10 mouse cellular contexts compared by ENCODE assay signal in genomic region chr11:54861471-54862420, GRCm38 (mm10). TPM values are rescaled to one million over a fixed set of nuclear protein-coding genes. Genes with fewer than 3 reads are reported as not detected.
A peak's percentile ranks its signal among the peaks of the same experiment; 100 is the strongest.
DNase-seq lines count a peak whose midpoint lies in the region; ATAC-seq and TF ChIP-seq lines count a peak whose summit lies in the region.
"Had no signal": no experiment of that assay in that cellular context is flagged by ENCODE, and none has a peak within 500 bp of the region (broad histone marks: within the 10 kb centered on the region; RNA-seq: fewer than 3 reads in every experiment).

No protein-coding gene starts in this region.

- H3K4me2 ChIP-seq in forebrain, embryonic 13.5 days: peak overlapping the region; percentile 74; the same call in 1 of the 2 replicates
- peak overlapping the region; percentile 97 for H3K4me2 ChIP-seq in liver, embryonic 14.5 days (ENCODE audit: low read depth)

- H3K36me3 ChIP-seq in forebrain, embryonic 13.5 days (ENCODE audit: poor library complexity, severe bottlenecking): no peaks in the 10 kb centered on the region
- no peaks in the 10 kb centered on the region for H3K36me3 ChIP-seq in liver, embryonic 14.5 days (replicated peaks; ENCODE audit: control insufficient read depth, insufficient read depth, low read depth)
- H3K36me3 ChIP-seq in thymus, adult 2 months (ENCODE audit: control insufficient read depth, insufficient read depth, low read length): no peaks in the 10 kb centered on the region

- DNase-seq in heart, adult 11 months: peak; percentile 91
- no peak for DNase-seq in heart, postnatal 10 days
- peak; percentile 27 for DNase-seq in A20 (ENCODE audit: low read depth, low spot score)
- no peak for DNase-seq in liver, embryonic 14.5 days (ENCODE audit: low read depth in 3 of 3, low spot score in 3 of 3)
- DNase-seq in thymus, adult 2 months: no peak
- DNase-seq in adrenal gland, postnatal 36 days: no peak
- no peak for DNase-seq in MN1 (ENCODE audit: low spot score)
- DNase-seq: cerebellum, adult 2 months; kidney, adult 11 months had no signal

- no peak for TF ChIP-seq POLR2A in thymus, adult 2 months (IDR thresholded peaks at IDR 0.05; ENCODE audit: control insufficient read depth, extremely low read depth, insufficient read depth, low read length, poor library complexity)

- TF ChIP-seq EP300 in liver, embryonic 14.5 days (IDR thresholded peaks at IDR 0.05; ENCODE audit: low read depth): no peak

- TF ChIP-seq CTCF in liver, embryonic 14.5 days (IDR thresholded peaks at IDR 0.05; ENCODE audit: low read depth): no peak
- TF ChIP-seq CTCF in thymus, adult 2 months (IDR thresholded peaks at IDR 0.05; ENCODE audit: borderline replicate concordance, control insufficient read depth, extremely low read depth, insufficient read depth, low read length, poor library complexity): no peak

- peak overlapping the region; percentile 90; the same call in 1 of the 2 replicates for H3K27ac ChIP-seq in forebrain, embryonic 13.5 days
- peak overlapping the region; percentile 98 for H3K27ac ChIP-seq in liver, embryonic 14.5 days
- no peak overlapping the region for H3K27ac ChIP-seq in thymus, adult 2 months (ENCODE audit: control insufficient read depth, insufficient read depth, low read length)

- H3K27me3 ChIP-seq in forebrain, embryonic 13.5 days: no peaks in the 10 kb centered on the region
- no peaks in the 10 kb centered on the region for H3K27me3 ChIP-seq in liver, embryonic 14.5 days (ENCODE audit: control insufficient read depth, insufficient read depth, low read length)
- H3K27me3 ChIP-seq in thymus, adult 2 months (ENCODE audit: control insufficient read depth, insufficient read depth, low read length): no peaks in the 10 kb centered on the region

- intact Hi-C loops in heart, postnatal 10 days (cut with DNase I): loop anchor here (2.0 to 5.0 kb wide), 2 partner anchors 75 to 299 kb away; partner anchors contain the start of gene Cdc42se2

- ATAC-seq in forebrain, embryonic 13.5 days: no peak
- ATAC-seq in liver, embryonic 14.5 days (ENCODE audit: insufficient read depth): no peak

- no peak overlapping the region for H3K9ac ChIP-seq in forebrain, embryonic 13.5 days
- peak overlapping the region; percentile 80 for H3K9ac ChIP-seq in liver, embryonic 14.5 days (replicated peaks)

- H3K4me3 ChIP-seq in forebrain, embryonic 13.5 days: 0 out of 2 replicates have a peak overlapping the region, but pooled peaks have one; percentile 67
- H3K4me3 ChIP-seq in liver, embryonic 14.5 days (ENCODE audit: insufficient read depth in 1 of 2, low read depth in 2 of 2, low read length in 2 of 2): peak overlapping the region; percentile 80 to 88; a peak in 2 of 4 replicates
- H3K4me3 ChIP-seq in thymus, adult 2 months (ENCODE audit: control insufficient read depth, insufficient read depth, low read length): no peak overlapping the region

- 90% methylated on average over 5 of the region's 5 CpGs for WGBS in forebrain, embryonic 13.5 days
- WGBS in liver, embryonic 14.5 days (ENCODE audit: insufficient replicate concordance): 83% methylated on average over 5 of the region's 5 CpGs
- WGBS in thymus, adult 2 months: 95% methylated on average over 5 of the region's 5 CpGs

- H3K4me1 ChIP-seq in forebrain, embryonic 13.5 days: peaks cover 15% of the 10 kb centered on the region
- peaks cover 7 to 24% of the 10 kb centered on the region in 2 experiments for H3K4me1 ChIP-seq in liver, embryonic 14.5 days (replicated peaks; ENCODE audit: control insufficient read depth in 2 of 2, insufficient read depth in 2 of 2, low read length in 1 of 2)
- H3K4me1 ChIP-seq in thymus, adult 2 months (replicated peaks; ENCODE audit: control insufficient read depth, insufficient read depth, low read length): peaks cover 2% of the 10 kb centered on the region

- no peaks in the 10 kb centered on the region for H3K9me3 ChIP-seq in forebrain, embryonic 13.5 days (replicated peaks)
- H3K9me3 ChIP-seq in liver, embryonic 14.5 days (ENCODE audit: control insufficient read depth, low read length): no peaks in the 10 kb centered on the region

RNA-seq across cellular contexts. Expression of gene Lyrm7, which starts 1.0 kb away (rescaled TPM):
- 10 to 100 TPM; 24.4 to 27.0 TPM for total RNA-seq in heart, postnatal 10 days (2021)
- polyA plus RNA-seq in forebrain, embryonic 13.5 days (2015; fragmentation: Nextera tagmentation; extraction: Ambion mirVana): 11.6 and 12.5 TPM in 2 replicates
- 1.8 and 2.0 TPM in 2 replicates for polyA plus RNA-seq in liver, embryonic 14.5 days (2012; rRNA removed)
- 5.4 and 6.4 TPM in 2 replicates for polyA plus RNA-seq in liver, embryonic 14.5 days (2014; fragmentation: Nextera tagmentation; extraction: Ambion mirVana)
- polyA plus RNA-seq in thymus, adult 2 months (2012; rRNA removed): 2.9 and 3.5 TPM in 2 replicates
- 10 to 100 TPM; 10.8 to 11.6 TPM for total RNA-seq in adrenal gland, postnatal 36 days (2021)

RNA-seq across cellular contexts. Expression of gene Hint1, which starts 4.4 kb away (rescaled TPM):
- 100 to 1,000 TPM; 304 to 309 TPM for total RNA-seq in heart, postnatal 10 days (2021)
- polyA plus RNA-seq in forebrain, embryonic 13.5 days (2015; fragmentation: Nextera tagmentation; extraction: Ambion mirVana): 829 and 971 TPM in 2 replicates
- polyA plus RNA-seq in liver, embryonic 14.5 days (2012; rRNA removed): 293 and 330 TPM in 2 replicates
- 442 and 509 TPM in 2 replicates for polyA plus RNA-seq in liver, embryonic 14.5 days (2014; fragmentation: Nextera tagmentation; extraction: Ambion mirVana)
- polyA plus RNA-seq in thymus, adult 2 months (2012; rRNA removed): 322 and 336 TPM in 2 replicates
- 100 to 1,000 TPM; 331 to 395 TPM for total RNA-seq in adrenal gland, postnatal 36 days (2021)

RNA-seq across cellular contexts. Expression of gene Gpx3, which starts 40.5 kb away (rescaled TPM):
- total RNA-seq in heart, postnatal 10 days (2021): 100 to 1,000 TPM; 102 to 159 TPM
- 17.9 and 20.8 TPM in 2 replicates for polyA plus RNA-seq in forebrain, embryonic 13.5 days (2015; fragmentation: Nextera tagmentation; extraction: Ambion mirVana)
- polyA plus RNA-seq in liver, embryonic 14.5 days (2012; rRNA removed): 8.3 and 10.6 TPM in 2 replicates
- 26.4 and 27.0 TPM in 2 replicates for polyA plus RNA-seq in liver, embryonic 14.5 days (2014; fragmentation: Nextera tagmentation; extraction: Ambion mirVana)
- polyA plus RNA-seq in thymus, adult 2 months (2012; rRNA removed): 120 and 133 TPM in 2 replicates
- total RNA-seq in adrenal gland, postnatal 36 days (2021): 100 to 1,000 TPM; 262 to 383 TPM

Comparison
In these comparisons a context has a peak if more than half of its experiments do, and no peak if none do; other contexts are left out.
1. DNase-seq: peak in heart, adult 11 months (single experiment) and A20 (single experiment); none in heart, postnatal 10 days (0 of 2), liver, embryonic 14.5 days (0 of 3), thymus, adult 2 months (single experiment), adrenal gland, postnatal 36 days (0 of 2) and MN1 (single experiment).